Mouse (Mus musculus) neural tube, embryonic 13.5 days (tissue): ENCODE data around the gene B4galt1. TPM values are rescaled to one million over a fixed set of nuclear protein-coding genes. Genes with fewer than 3 reads are reported as not detected.

Experiments used
- ATAC-seq: fragments of 200-750 bp; cut with Nextera tagmentation; 2 replicates; pipeline ENCODE4 v1.8.0; 2017; ENCODE audit warnings: low read depth, mild to moderate bottlenecking, moderate TSS enrichment, moderate library complexity
- H3K27ac ChIP-seq: fragments of 300-500 bp; sonication (generic); replicated peaks from 2 replicates; pipeline ENCODE4 v1.5.1; 2015; ENCODE audit warnings: moderate library complexity, mild to moderate bottlenecking, inconsistent platforms
- H3K27me3 ChIP-seq: fragments of 300-500 bp; sonication (generic); 2 replicates; pipeline ENCODE4 v1.6.1; 2015; ENCODE audit warnings: mild to moderate bottlenecking, inconsistent platforms
- H3K36me3 ChIP-seq: fragments of 300-500 bp; sonication (generic); 2 replicates; pipeline ENCODE4 v1.6.1; 2015; ENCODE audit warnings: mild to moderate bottlenecking, inconsistent platforms
- H3K4me1 ChIP-seq: fragments of 300-500 bp; sonication (generic); replicated peaks from 2 replicates; pipeline ENCODE4 v1.6.1; 2015; ENCODE audit warnings: inconsistent platforms
- H3K4me2 ChIP-seq: fragments of 300-500 bp; sonication (generic); 2 replicates; pipeline ENCODE4 v1.6.1; 2015; ENCODE audit warnings: inconsistent platforms, mild to moderate bottlenecking, moderate library complexity
- H3K4me3 ChIP-seq: fragments of 300-500 bp; sonication (generic); 2 replicates; pipeline ENCODE4 v1.5.1; 2015; ENCODE audit warnings: mild to moderate bottlenecking, inconsistent platforms
- H3K9ac ChIP-seq: fragments of 300-500 bp; sonication (generic); 2 replicates; pipeline ENCODE4 v1.6.1; 2015; ENCODE audit warnings: moderate library complexity, mild to moderate bottlenecking, inconsistent platforms
- H3K9me3 ChIP-seq: fragments of 300-500 bp; sonication (generic); 2 replicates; pipeline ENCODE4 v1.6.1; 2016; ENCODE audit warnings: inconsistent platforms
- WGBS: fragments of 180-500 bp; shearing (Covaris S2); methylation state at CpG from one replicate; pipeline ENCODE4 v1.1.7; 2015; 5-methylcytosine and 5-hydroxymethylcytosine counted together
- polyA plus RNA-seq: library from polyadenylated mRNA; unstranded; fragments of >200 nt; fragmentation: Nextera tagmentation; extraction: Ambion mirVana; gene quantifications from 2 replicates; pipeline ENCODE4 v1.2.1, GENCODE M21; 2015

B4galt1 gene
- polyA plus RNA-seq, 1 experiment from 2014 or later: 10.2 TPM

DNA sequence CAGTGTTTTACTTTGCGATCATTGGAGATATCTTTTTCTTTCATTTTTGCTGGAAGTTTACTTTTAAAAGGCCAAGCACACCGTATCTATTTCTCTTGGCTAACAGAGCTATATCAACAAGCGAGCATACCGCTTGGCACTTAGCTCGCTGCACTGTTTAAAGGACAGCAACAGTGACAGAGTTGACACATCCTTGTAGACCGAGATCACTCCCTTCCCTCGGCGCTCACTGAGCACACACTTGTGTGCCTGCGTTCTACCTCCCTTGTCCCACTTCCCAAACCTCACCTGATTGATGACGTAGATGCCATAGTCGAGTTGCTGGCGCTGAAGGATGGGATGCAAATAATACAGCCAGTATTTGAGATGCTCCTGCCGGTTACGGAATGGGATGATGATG is 30.7 kb downstream of the B4galt1 start:
- Histone ChIP-seq H3K9me3 (no peaks in the 10 kb centered on the region), H3K9ac (no peak overlapping the region), H3K4me3 (no peak overlapping the region), H3K4me2 (no peak overlapping the region), H3K4me1 (no peaks in the 10 kb centered on the region), H3K36me3 (peaks cover 6% of the 10 kb centered on the region; the same call in 1 of the 2 replicates), H3K27ac (no peak overlapping the region), H3K27me3 (no peaks in the 10 kb centered on the region)
- no peak for ATAC-seq
- WGBS: 93% methylated on average over 14 of the region's 14 CpGs

DNA sequence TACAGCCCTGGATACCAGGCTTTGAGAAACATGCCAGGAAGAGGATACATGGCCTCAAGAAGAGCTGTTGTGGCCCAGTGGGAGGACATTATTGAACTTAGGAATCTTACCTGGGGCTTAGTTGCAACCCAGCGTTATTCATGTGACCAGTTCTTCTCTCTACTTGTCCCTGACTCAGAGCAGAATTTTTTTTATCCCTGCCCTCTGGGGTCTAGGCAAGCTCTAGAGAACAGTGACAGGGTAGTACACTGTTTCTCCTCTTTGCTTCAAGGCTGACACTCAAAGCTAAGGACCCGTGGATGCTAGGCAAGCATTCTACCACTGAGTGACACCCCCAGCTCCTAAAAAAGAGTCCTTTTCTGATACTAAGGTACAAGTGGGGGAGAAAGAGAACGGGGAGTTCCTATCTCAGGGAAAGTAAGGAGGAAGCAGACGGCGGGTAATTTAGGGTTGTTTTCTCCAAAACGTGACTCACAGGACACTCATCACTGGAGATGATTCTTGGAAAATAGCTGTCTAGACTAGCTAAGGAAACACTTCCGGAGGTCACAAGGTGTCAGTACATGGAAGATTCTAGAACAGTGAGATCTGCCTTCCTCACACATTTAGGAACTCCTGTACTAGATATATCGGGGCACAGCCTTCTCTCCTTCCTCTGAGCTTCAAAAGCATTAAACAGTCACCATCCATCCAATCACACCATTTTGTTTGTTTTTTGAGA is 32.3 kb downstream of the B4galt1 start:
- Histone ChIP-seq H3K4me2 (no peak overlapping the region), H3K27ac (no peak overlapping the region), H3K4me3 (no peak overlapping the region), H3K9me3 (no peaks in the 10 kb centered on the region), H3K9ac (no peak overlapping the region), H3K36me3 (peaks cover 17% of the 10 kb centered on the region; the same call in 1 of the 2 replicates), H3K27me3 (no peaks in the 10 kb centered on the region), H3K4me1 (no peaks in the 10 kb centered on the region)
- no peak for ATAC-seq
- WGBS: 90% methylated on average over 8 of the region's 8 CpGs

DNA sequence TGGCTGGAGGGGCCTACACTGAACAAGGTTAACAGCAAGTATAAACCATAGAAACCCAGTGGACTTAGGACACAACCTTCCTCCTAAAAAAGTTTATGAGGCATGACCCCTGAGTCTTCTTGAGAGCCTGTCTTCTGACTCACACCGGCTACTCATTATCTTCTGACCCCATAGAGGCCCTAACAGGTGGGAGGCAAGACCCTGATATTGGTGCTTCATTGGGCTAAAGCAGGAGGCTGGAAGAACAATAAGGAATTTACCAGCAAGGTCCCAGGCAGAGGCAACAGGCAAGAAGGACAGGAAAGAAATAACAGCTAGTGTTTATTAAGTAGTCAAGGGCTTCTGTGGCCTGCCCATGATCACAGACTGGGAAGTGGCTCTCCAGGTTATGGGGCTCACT is 32.9 kb downstream of the B4galt1 start:
- Histone ChIP-seq H3K4me2 (no peak overlapping the region), H3K4me1 (no peaks in the 10 kb centered on the region), H3K9ac (no peak overlapping the region), H3K27ac (no peak overlapping the region), H3K4me3 (no peak overlapping the region), H3K27me3 (no peaks in the 10 kb centered on the region), H3K36me3 (peaks cover 17% of the 10 kb centered on the region; the same call in 1 of the 2 replicates), H3K9me3 (no peaks in the 10 kb centered on the region)
- 97% methylated on average over 1 of the region's 1 CpGs for WGBS
- ATAC-seq: no peak

DNA sequence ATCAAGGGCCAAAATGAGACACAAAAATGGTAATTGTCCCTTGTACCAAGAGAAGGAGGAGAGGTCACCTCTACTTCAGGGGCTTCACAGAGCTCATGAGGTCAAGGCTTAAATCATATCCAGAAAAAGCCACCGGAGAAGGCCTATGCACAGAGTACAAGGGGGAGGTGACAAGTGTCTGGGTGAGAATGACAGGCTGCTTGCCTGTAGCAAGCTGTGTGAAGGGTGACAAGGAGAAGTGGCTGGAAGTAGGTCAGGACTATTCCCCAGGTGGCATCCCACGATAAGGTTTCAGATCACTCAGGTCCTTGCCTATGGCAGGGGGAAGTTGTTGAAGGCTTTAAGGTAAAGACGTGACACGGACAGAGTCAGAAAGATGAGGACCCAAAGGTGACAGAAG is 33.8 kb downstream of the B4galt1 start:
- Histone ChIP-seq H3K36me3 (peaks cover 17% of the 10 kb centered on the region; the same call in 1 of the 2 replicates), H3K4me1 (no peaks in the 10 kb centered on the region), H3K9ac (no peak overlapping the region), H3K27me3 (no peaks in the 10 kb centered on the region), H3K4me2 (no peak overlapping the region), H3K27ac (no peak overlapping the region), H3K9me3 (no peaks in the 10 kb centered on the region), H3K4me3 (no peak overlapping the region)
- ATAC-seq: no peak
- 93% methylated on average over 4 of the region's 4 CpGs for WGBS

DNA sequence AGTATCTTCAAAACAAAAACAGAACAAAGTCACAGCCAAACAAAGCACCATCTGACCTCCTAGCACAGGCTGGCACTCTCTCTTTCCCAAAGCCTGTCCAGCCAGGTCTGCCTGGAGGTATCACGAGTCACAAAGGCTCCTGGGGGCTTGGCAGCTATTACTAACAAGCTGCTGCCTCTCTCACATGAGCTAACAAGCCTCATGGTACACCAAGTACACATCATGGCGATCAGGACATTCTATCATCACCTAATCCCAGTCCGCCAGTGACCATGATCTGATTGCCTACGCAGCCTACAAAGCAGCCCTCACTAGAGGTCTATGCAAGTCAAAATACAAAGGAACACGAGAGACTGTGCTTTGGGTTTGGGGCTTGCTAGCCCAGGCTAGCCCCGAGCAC is 34.7 kb downstream of the B4galt1 start:
- 96% methylated on average over 6 of the region's 6 CpGs for WGBS

DNA sequence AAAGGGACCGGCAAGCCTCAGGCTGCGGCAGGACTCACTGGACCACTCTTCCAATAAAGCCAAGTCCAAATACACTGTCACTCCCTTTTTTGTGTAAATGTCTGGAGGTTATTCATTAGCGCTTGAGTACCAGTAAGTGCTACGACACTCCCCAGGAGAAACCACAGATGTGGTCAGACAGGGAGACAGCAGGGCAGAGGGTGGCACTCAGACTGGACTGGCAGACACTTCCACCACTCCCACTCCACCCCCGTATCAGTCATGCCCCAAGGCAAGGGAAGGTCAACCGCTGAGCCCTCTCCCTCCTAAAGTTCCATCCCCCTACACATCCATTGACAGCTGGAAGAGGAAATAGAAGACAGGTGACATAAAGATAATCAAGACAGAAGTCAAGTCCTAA is 35.4 kb downstream of the B4galt1 start:
- H3K9ac ChIP-seq: no peak overlapping the region
- no peaks in the 10 kb centered on the region for H3K9me3 ChIP-seq
- H3K4me2 ChIP-seq: no peak overlapping the region
- no peak overlapping the region for H3K4me3 ChIP-seq
- H3K27ac ChIP-seq: no peak overlapping the region
- H3K36me3 ChIP-seq: peaks cover 17% of the 10 kb centered on the region; the same call in 1 of the 2 replicates
- H3K4me1 ChIP-seq: no peaks in the 10 kb centered on the region
- no peaks in the 10 kb centered on the region for H3K27me3 ChIP-seq
- WGBS: 86% methylated on average over 6 of the region's 6 CpGs
- ATAC-seq: no peak

More for the DNA sequence above, 34.7 kb downstream of the B4galt1 start:
- peaks cover 17% of the 10 kb centered on the region; the same call in 1 of the 2 replicates for H3K36me3 ChIP-seq
- H3K9ac ChIP-seq: no peak overlapping the region
- H3K9me3 ChIP-seq: no peaks in the 10 kb centered on the region
- H3K27me3 ChIP-seq: no peaks in the 10 kb centered on the region
- no peak overlapping the region for H3K4me3 ChIP-seq
- no peak overlapping the region for H3K27ac ChIP-seq
- H3K4me1 ChIP-seq: no peaks in the 10 kb centered on the region
- no peak for ATAC-seq
- H3K4me2 ChIP-seq: no peak overlapping the region

DNA sequence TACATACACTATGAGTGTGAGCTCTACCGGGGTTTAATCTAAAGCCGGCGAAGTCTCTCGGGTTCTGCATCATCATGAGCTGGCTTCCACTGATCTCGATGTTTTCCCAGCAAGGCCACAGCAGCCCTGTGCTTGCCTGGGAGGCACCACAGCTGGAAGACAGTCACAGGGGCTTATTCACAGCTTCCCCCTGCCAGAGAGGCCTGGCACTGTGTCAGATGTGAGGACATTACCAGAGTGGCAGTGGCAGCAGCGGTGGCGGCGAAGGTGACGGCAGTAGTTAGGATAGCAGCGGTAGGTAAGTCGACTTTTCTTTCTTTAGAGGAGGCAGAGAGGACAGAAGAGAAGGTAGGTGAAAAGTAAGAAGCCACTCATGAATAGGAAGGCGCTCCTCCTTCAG is 35.9 kb downstream of the B4galt1 start:
- Histone ChIP-seq H3K27me3 (no peaks in the 10 kb centered on the region), H3K4me3 (no peak overlapping the region), H3K36me3 (peaks cover 14% of the 10 kb centered on the region; the same call in 1 of the 2 replicates), H3K4me2 (no peak overlapping the region), H3K9ac (no peak overlapping the region), H3K4me1 (no peaks in the 10 kb centered on the region), H3K9me3 (no peaks in the 10 kb centered on the region), H3K27ac (no peak overlapping the region)
- no peak for ATAC-seq
- WGBS: 92% methylated on average over 12 of the region's 12 CpGs

DNA sequence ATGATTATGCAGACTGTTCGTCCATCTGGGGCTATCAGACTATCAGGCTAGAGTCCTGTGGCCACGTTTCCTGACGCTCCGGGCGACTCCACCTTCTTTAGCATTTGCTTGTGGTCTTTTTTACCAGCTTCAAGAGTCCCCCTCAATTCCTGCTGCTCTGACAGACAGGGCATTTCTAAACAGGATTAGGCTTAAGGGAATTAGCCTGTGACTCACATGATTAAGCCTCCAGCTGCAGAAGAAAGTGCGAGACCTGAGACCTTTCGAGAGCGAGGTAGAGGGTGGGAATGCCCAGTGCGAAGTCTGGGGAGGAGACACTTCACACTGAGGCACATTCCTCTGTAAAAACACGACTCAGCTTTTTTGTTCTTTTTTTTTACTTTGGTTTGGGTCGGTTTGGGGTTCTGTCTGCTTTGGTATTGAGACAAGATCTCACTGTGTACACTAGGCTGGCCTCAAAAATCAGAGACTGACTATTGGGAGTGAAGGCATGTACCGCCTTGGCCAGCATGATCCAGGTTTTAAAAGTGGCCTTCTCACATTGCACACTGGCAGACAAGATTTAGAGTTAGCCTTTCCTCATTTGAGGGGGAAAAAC is 37.9 kb downstream of the B4galt1 start:
- H3K27me3 ChIP-seq: no peaks in the 10 kb centered on the region
- H3K4me1 ChIP-seq: no peaks in the 10 kb centered on the region
- no peaks in the 10 kb centered on the region for H3K9me3 ChIP-seq
- peaks cover 26% of the 10 kb centered on the region for H3K36me3 ChIP-seq
- no peak overlapping the region for H3K4me3 ChIP-seq
- no peak overlapping the region for H3K27ac ChIP-seq
- no peak for ATAC-seq
- no peak overlapping the region for H3K4me2 ChIP-seq
- no peak overlapping the region for H3K9ac ChIP-seq
- 68% methylated on average over 12 of the region's 12 CpGs for WGBS

DNA sequence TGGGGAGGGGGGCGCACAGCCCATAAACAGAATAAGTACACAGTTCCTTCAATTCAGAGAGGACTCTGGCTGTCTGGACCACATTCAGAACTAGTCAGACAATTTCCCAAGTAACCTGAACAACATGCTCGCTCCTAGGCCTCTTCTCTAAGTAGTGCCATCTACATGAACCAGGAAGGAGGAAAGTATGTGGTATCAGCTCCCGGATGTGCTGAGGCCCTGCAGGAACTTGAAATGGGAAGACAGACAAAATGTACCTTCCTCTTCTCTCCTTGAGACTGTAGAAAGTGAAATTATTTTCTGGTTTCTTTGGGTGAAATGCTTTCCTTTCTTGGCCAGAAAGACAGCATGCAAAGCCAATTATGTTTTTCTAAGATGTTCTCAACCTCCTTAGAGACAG is 38.7 kb downstream of the B4galt1 start:
- H3K27ac ChIP-seq: no peak overlapping the region
- no peak overlapping the region for H3K4me3 ChIP-seq
- H3K36me3 ChIP-seq: peaks cover 27% of the 10 kb centered on the region
- WGBS: 92% methylated on average over 3 of the region's 3 CpGs
- no peaks in the 10 kb centered on the region for H3K4me1 ChIP-seq
- no peak for ATAC-seq
- no peaks in the 10 kb centered on the region for H3K9me3 ChIP-seq
- no peak overlapping the region for H3K9ac ChIP-seq
- H3K4me2 ChIP-seq: no peak overlapping the region
- no peaks in the 10 kb centered on the region for H3K27me3 ChIP-seq

DNA sequence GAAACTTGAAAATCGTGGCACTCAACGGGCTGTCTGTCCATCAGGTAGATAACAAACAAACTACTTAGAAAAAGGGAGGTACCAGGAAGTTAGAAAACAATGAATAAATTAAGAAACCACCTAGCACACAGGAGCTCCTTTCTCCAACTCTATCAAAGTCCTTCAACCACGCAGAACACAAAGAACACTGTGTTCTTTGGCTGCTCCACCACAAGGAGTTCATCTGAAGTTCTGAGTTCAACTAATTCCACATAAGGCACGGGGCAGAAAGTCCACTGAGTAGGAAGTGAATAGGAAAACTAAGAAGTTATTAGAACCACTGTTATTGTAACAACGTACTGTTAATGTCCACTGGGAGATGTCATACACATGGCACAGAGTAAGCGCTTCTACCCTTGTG is 39.4 kb downstream of the B4galt1 start:
- H3K4me2 ChIP-seq: no peak overlapping the region
- 92% methylated on average over 6 of the region's 6 CpGs for WGBS

DNA sequence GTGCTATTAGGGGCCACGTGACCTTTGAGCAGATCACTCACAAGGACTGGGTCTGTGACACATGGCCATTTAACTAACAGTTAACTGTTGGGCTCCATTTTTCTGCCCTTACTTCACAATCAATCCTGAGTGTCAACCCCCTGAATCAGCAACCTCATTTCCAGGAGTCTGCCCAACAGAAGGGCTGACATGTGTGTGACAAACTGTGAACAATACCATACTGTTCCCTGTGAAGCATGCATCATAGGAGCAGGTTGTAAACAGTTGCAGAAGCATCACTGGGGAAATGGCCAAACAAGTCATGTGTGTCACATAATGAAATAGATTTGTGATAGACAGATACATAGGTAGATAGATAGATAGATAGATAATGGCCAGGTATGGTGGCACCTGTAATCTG is 40.9 kb downstream of the B4galt1 start:
- WGBS: 96% methylated on average over 1 of the region's 1 CpGs
- ATAC-seq: no peak
- Histone ChIP-seq H3K36me3 (peaks cover 27% of the 10 kb centered on the region), H3K4me3 (no peak overlapping the region), H3K4me2 (no peak overlapping the region), H3K4me1 (no peaks in the 10 kb centered on the region), H3K9me3 (no peaks in the 10 kb centered on the region), H3K27ac (no peak overlapping the region), H3K9ac (no peak overlapping the region), H3K27me3 (no peaks in the 10 kb centered on the region)

More for the DNA sequence above, 39.4 kb downstream of the B4galt1 start:
- Histone ChIP-seq H3K36me3 (peaks cover 31% of the 10 kb centered on the region), H3K4me3 (no peak overlapping the region), H3K4me1 (no peaks in the 10 kb centered on the region), H3K27me3 (no peaks in the 10 kb centered on the region), H3K9ac (no peak overlapping the region), H3K27ac (no peak overlapping the region), H3K9me3 (no peaks in the 10 kb centered on the region)
- ATAC-seq: no peak

DNA sequence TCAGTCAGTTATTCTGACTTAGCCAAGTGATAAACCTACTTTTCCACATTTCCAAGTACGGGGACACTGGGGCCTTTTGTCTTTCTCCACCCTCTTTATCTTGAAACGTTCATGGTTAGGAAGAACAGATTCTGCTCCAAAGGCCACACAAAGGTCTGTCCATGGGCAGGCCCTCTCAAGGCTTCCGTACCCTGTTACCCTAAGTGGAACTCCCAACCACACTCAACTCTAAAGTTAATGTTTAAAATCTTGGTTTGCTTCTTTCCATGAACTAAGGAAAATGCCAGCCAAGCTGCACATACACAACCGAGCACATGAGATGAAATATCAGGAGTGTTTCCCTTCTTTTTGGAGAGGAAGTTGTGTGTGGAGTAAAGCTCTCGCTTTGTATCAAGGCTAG is 43.3 kb downstream of the B4galt1 start:
- H3K9ac ChIP-seq: no peak overlapping the region
- H3K36me3 ChIP-seq: peaks cover 38% of the 10 kb centered on the region
- no peak overlapping the region for H3K4me3 ChIP-seq
- 93% methylated on average over 5 of the region's 5 CpGs for WGBS
- no peak for ATAC-seq
- H3K9me3 ChIP-seq: no peaks in the 10 kb centered on the region
- no peaks in the 10 kb centered on the region for H3K27me3 ChIP-seq
- no peaks in the 10 kb centered on the region for H3K4me1 ChIP-seq
- H3K4me2 ChIP-seq: no peak overlapping the region
- no peak overlapping the region for H3K27ac ChIP-seq

DNA sequence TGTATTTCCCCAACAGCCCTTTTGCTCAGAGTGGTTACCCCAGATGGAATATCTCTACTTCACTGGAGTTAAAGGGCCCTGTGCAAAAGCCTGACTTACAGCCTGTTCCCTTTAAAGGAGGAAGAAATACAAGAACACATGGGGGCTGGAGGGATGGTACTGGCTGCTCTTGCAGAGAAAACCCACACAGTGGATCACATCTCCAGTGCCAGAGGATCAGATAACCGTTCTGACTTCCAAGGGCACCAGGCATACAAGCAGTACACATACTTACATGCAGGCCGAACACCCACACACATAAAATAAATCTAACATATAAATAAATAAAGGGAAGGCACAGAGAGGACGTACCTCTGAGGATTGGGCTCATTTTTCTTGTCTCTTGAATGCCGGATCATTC is 46.4 kb downstream of the B4galt1 start:
- H3K4me3 ChIP-seq: no peak overlapping the region
- H3K27me3 ChIP-seq: no peaks in the 10 kb centered on the region
- peaks cover 41% of the 10 kb centered on the region for H3K36me3 ChIP-seq
- 90% methylated on average over 4 of the region's 4 CpGs for WGBS
- H3K9me3 ChIP-seq: no peaks in the 10 kb centered on the region
- H3K4me1 ChIP-seq: no peaks in the 10 kb centered on the region
- H3K4me2 ChIP-seq: no peak overlapping the region
- H3K9ac ChIP-seq: no peak overlapping the region
- ATAC-seq: no peak
- no peak overlapping the region for H3K27ac ChIP-seq
